Mouse (Mus musculus): ENCODE results near the gene Ces1a.

Gene Ces1a

DNA sequence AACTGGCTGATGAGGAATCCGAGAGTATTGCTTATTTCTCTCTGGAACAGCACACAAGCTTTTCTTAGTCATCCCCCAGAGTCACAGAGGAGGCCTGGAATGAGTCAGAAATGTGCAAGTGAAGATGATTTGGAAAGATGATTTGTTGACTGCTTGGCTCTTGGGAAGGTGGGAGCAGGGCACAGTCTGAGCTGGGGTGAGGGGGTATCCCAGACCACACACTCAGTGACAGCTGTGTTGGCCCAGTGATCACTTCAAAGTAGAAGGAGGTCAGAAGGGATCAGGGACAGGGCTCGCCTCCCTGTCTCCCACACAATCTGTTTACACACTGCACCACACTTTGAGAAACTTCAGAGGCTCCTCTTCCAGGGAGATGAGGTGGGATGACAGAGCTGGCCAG is 63.6 kb downstream of the Ces1a start:
- DNase-seq (ENCODE audit: low spot score): no peak

DNA sequence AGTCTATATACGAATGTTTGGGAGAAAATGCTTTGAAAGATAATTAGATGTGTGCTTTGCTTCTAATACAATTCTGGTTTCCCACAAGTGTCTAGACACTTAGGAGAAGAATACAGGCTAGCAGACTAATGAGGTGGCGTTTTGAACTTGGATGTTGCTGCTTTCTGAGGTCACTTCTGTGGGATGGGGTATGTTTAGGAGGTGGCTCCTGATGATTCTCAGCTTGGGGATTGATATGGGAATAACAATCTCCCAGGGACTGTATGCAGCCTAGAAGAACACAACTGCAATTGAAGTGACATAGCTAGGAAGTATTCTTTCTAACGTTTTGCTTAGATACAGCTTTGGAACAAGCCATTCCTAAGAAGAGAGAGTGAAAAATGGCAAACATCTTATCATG is 65.5 kb downstream of the Ces1a start:
- no peak for DNase-seq (ENCODE audit: low spot score)

DNA sequence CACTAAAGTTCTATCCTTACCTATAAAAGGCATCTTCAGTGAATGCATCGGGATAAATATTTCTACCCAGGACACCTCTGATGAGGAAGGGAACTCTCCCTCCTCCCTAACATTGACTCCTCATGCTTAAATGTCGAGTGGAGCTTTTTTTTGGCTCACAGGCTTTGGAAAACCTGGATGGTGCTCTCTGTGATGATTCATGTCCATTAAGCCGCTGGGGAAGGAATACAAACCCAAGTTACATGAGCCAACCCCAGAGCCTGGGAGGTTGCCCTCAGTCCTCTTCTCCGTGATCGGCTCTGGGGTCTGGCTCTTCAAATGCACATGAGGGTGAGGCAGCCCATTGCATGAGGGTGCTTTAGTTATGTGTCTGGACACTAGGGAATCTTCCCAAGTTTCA is 71.3 kb downstream of the Ces1a start:
- no peak for DNase-seq (ENCODE audit: low spot score)

DNA sequence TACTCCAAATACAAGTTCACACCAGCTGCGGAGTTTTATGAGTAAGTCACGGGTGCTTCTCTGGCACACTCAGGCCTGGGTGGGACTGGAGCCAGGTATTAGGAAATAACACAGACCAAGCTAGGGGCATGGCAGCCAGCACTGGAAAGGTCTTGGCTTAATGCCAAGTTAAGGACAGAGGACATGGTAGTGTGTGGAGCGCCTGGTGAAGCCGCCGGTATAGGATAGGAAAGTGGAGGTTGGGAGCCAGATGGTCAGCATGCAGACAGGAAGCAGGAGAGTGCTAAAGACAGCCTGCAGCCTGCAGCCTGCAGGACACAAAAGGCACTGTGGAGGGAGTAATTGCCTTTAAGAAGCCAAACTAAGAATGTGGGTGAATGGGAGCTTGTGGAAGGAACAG is 75.0 kb downstream of the Ces1a start:
- DNase-seq (ENCODE audit: low spot score): no peak

All from testis, postnatal 14 days (tissue).